Mouse (Mus musculus): Measurements from ENCODE around the gene Ghrhr.

The Ghrhr gene

DNA sequence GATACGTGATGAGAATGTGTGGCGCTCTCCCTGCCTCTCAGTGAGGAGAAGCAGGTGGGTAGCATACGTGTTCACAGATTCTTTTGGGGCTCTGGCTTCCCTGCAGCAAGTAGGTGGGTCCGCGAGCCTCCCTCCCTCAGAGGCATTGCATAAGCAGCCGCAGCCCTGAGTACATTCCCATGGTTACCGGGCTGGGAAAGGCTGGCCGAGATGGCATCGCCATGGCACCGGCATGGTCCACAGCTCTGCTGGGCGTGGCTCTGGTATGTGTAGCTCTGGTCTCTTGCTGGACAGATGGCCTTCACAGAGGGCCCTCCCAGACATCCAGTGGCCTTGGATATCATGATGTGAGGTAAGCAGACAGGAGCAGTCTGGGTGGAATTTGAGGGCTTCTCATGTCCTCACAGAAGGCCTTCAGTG lies 20.5 kb downstream of the Ghrhr start:
- no peak for DNase-seq

GRCm38 (mm10) chr6:55398869-55399628 lies 23.0 kb downstream of the Ghrhr start:
- no peak for DNase-seq

DNA sequence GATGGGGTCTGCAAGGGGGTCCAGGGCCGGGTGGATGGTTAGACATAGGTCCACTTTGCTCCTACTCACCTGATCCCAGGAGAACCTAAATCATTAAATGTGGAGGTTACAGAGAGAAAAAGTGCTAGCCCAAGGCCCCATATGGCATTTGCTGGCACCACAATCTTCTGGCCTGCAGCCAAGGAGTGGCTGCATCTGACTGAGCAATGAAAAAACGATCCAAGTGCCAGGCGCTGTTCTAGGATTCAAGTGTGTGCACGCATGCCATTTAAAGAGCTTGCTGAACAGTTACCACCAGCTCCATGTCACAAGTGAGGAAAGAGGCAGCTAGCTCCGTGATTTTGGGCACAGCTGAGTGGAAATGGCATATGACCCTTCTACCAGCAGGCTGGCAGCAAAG lies 23.8 kb downstream of the Ghrhr start:
- peak; percentile 74 to 86 for DNase-seq

DNA sequence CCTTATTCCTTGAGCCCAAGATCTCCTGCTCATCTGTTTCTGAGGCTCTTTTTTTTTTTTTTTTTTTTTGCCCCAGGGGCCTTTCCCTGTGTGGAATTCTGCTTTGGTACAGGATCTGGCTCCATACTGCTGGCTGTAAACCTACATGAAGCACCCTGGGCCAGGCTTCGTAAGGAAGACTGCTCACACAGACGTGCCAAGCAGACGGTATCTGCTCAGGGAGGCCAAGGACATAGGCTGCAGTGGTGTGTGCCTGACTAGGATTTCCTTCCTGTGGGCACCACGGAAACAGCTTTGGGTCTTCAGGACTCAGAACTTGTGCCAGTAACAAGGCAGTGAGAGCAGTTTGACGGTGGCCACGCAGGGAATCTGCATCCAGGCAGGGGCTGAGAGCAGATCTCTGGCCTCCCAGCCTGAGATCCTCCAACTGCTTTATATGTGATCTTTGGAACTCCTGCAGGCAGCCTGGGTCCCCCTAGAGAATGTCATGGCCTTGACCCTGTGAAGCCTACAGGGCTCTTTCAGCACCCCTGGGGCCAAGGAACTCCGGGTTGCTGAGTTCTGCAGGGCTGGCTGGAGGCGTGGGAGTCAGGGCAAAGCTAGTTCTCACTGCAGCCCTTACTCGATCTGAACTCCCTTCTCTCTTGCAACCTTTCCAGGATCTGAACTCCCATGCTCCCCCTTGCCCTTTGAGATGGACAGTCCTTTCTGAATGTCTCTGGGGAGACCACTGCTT lies 26.1 kb downstream of the Ghrhr start:
- DNase-seq, result no peak

DNA sequence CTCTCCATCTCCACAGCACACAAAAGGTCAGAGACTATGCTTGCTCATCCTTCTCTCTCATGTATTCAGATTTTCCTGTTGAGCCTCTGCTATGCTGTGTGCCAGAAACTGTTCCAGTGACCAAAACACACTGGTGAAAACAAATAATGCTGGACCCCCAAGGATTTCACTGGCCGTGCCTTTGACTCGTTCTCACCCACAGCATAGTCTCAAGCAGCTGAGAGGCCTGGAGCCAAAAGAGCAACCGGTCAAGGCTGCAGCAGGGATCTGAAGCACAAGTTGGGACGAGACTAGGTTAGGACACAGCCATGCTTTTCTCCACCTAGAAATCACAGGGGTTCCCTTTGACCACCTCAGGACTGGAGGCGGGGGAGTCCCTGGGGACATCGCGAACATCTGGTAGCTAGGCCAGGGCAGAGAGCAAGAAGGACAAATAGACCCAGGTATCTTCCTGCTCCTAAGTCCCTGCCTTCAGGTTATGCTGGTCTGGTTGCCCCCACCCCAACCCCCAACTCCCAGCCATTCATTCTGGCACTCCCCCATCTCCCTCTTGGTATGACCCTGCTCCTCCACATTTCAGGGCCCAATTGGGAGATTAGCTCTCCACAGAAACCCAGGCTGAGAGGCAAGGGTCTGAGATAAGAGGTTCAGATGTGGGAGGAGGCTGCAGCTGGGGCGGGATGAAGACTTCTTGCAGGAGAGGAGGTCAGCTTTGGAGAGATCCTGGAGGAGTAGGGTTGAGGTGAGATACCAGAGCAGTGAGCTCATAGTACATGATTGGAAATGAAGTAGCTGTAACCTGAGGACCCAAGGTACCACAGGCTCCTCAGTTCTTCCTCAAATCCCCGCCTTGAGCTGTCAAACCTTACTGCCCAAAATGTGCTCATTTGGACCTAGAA lies 27.6 kb downstream of the Ghrhr start:
- DNase-seq, result no peak

DNA sequence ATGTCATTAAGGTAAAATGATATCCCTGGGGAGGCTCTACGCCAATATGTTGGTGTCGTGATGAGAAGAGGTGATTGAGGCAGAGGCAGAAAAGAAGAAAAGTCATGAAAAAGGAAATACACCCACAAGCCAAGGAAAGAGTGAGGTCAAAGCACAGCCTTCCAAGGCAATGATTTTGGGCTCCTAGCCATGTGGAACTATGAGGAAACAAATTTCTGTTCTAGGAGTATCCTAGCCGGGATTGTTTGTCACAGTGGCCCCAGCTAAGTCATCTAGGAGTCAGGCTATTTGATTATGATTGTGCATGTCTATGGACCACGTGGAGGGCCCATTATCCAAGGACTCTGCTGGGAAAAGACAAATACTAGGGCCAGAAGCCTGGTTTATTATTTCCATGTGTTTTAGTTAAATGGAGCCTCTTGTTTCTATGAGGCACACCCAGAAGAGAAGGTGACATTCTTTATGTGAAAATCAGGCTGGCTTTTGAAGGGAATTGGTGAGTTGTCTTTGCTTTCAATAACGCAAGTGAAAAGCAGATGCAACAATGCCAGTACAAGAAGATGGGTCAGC lies 28.4 kb downstream of the Ghrhr start:
- DNase-seq, result no peak

DNA sequence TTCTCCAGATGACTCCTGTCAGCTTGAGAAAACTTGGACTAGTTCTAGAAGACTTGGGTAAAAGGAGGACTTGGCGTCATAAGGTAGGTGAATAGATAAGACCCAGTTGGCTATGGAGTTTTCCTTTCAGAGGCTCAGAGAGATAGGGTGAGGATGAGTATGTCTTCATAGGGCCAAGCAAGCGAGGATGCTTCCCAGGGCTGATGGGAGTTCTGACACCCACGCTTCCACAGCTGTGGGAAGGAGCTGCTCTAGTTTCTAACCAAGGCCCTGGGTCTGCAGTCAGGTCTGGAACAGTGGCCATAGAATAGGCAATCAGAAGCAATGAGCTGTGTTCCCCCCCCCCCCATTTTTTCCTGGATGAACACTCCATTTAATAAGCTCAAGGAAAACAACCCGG lies 31.2 kb downstream of the Ghrhr start:
- DNase-seq, result no peak

DNA sequence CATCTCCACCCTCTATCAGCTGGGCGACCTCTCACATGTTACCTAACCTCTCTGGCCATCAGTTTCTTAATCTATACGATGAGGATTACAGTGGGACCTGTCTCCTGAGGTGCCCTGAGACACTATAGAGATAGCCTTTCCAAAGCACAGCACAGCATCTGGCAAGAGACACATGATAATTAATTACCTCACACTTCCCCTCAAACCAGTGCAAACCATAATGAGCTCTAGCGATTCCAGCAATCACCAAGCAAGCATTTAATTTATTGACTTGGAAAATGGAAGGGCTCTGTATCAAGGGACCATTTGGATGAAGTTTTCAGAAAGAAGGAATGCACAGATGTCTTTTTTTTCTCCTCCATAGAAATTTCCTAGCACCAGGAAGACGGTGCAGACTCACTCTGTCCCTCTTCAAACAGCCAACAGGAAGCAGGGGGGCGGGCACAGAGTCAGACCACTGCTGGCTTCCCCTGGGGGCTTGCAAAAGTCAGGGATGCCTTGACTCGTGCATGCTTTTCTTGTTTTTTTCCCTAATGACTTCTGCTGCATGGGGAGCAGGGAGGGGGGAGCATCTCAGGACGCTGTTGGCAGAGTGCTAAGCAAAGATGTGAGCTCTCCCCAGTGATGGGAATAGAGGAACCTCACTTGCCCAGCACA lies 34.2 kb downstream of the Ghrhr start:
- peak in 1 of 2 experiments; percentile 25 for DNase-seq

DNA sequence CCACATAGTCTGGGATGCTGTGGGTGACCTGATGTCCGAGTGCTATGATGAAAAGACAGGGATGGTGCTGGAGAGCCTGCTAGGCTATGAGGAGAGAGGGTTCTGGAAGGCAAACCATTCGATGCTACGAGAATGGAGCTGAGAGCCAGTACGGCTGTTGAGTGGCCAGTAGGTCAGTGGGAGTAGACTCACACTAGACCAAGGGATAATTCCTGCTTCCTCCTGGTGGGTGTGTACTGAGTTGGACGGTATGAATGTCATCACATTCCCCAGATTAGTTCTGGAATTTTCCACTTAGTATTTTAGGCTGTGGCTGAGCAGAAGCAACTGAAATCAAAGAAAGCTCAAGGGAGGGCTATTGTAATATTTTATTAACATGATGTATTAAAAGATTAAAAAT lies 34.9 kb downstream of the Ghrhr start:
- DNase-seq, result no peak

DNA sequence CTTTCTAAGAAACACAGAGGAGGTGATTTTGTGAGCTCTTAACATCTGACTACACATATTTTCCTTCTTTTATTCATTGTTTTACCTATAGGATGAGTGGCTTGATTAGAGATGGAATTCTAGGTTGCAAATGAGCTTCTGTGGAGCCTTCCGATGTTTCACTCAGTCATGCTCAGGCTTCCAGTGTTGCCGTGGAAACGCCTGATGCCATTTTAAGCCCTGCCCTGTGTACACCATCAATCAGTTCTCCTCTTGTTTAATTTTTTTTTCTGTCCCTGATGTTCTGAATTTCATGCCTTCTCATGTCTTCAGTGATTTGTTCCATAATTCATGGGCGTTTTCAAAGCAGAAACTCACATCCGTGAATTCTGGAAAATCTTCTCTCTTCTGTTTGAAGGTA lies 40.1 kb downstream of the Ghrhr start:
- DNase-seq, result no peak

GRCm38 (mm10) chr6:55418746-55419410 lies 42.8 kb downstream of the Ghrhr start:
- DNase-seq, result peak in 1 of 2 experiments; percentile 39

DNA sequence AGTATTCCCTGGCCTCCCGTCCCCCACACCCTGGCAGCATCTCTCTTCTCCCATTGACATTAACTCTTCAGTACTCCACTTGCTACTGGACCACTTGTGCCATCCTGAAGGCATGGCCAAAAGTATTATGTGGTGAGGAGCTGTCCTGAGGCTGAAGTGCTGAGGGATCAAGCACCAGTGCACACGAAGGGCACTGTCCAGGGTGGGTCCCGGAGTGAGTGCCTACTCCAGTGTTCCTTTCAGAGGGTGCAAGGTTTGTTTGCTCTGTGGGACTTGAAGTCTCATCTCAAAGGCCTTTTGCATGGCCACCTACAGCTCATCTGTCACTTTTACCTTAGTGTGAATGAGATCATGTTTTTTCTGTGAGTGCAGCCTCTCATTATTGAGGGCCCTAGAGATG lies 44.3 kb downstream of the Ghrhr start:
- no peak for DNase-seq

DNA sequence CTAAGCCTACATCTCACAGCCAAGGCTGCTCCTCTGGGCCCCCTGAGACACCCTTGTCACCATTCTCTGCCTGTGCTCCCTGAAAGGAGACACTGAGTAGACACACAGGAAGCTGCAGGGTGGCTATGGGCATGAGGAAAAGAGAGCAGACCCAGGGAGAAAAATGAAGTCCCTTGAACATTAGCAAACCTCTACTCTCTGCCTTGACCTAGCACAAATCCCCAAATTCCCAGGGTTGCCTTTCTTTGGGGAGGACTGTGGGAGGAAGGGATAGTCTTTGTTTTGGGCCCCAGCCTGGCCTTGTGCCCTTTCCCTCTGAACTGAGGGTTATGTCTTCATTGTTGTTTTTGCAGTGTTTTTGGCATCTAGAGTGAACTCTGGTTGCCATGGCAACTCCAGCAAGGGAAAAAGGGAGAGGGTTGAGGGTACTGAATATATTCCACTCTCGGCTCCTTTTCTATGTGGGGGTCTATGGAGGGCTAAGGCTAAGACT lies 44.8 kb downstream of the Ghrhr start:
- no peak for DNase-seq

DNA sequence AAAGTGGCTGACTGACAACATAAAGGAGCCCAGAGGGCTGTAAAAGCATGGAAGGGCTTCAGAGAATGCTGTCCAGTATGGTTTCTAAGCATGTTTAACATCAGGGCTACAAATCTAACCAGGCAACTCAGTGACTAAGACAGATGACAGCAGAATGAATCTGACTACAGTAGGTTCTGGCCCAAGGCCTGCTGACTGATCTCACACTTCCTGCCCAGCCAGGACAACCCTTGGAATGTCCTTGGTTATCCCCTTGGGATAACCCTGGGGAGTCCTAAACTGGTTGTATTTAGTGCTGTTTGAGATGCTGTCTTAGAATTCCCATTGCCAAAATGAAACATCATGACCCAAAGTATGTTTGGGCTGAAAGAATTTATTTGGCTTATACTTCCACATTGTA lies 56.0 kb downstream of the Ghrhr start:
- no peak for DNase-seq

GRCm38 (mm10) chr6:55434360-55434759 lies 58.3 kb downstream of the Ghrhr start:
- peak in 1 of 2 experiments; percentile 5 for DNase-seq

DNA sequence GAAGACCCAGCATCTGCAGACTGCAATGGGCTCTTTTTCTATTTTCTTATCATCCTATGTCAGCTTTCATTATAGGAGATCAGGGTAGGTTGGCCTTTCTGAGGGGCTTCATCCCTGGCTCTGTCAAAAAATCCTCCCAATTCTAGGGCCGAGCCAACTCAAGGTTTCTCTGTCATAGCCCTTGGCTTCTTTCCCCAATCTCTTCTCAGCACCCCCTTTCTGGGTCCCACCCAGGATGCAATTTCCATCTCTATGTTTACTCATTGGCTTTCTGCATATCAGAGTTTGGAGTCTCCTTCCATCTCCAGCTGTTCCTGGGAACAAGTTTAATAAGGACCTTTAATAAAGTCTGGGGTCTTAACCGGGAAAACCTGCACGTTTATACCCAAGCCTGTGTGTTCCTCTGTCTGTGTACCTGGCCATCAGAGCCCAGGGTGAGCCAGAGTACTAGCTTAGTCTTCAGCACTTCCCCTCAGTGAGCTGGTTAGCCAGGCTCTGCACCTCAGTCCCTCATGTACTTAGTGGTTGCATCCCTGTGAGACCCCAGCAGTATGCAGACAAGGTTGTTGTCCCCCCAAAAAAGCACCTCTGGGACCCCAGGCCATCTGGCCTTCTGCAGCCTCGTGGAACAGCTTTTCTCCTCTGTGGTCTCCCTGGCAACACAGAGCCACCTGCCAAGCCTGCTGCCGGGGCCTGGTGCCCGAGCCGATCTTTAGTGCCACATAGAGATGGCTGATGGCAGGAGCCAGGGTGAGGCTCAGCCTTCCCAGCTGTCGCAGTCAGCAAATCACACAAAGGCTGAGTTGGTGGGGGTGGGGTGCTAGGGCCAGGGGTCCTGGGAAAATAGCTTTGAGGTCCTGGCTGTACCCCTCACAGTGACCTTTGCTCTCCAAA lies 59.4 kb downstream of the Ghrhr start:
- DNase-seq, result no peak

- DNase-seq, result no peak
Observed at GRCm38 (mm10) chr6:55437919-55438318, 61.8 kb downstream of the Ghrhr start.

Data from kidney, postnatal 36 days (tissue).